Mouse (Mus musculus) heart, embryonic 15.5 days (tissue): Measurements from ENCODE around the gene Pfas. TPM values are rescaled to one million over a fixed set of nuclear protein-coding genes. Genes with fewer than 3 reads are reported as not detected.
"Not testable (repeated sequence)": the region's sequence is repeated elsewhere in the genome, so short reads cannot be mapped to it uniquely, and the experiment has no call there.

Experiments used
- ATAC-seq: fragments of 200-750 bp; cut with Nextera tagmentation; replicated peaks from 2 replicates; pipeline ENCODE4 v1.8.0; 2017; ENCODE audit warnings: low read depth, moderate TSS enrichment; ENCODE audit not compliant: insufficient number of reproducible peaks, insufficient read depth, low FRiP score
- H3K27ac ChIP-seq: fragments of 300-500 bp; sonication (generic); 2 replicates; pipeline ENCODE4 v1.5.1; 2015; ENCODE audit warnings: mild to moderate bottlenecking, inconsistent platforms
- H3K27me3 ChIP-seq: fragments of 300-500 bp; sonication (generic); 2 replicates; pipeline ENCODE4 v1.6.1; 2015; ENCODE audit warnings: inconsistent platforms
- H3K36me3 ChIP-seq: fragments of 300-500 bp; sonication (generic); 2 replicates; pipeline ENCODE4 v1.6.1; 2015; ENCODE audit warnings: mild to moderate bottlenecking, inconsistent platforms
- H3K4me1 ChIP-seq: fragments of 300-500 bp; sonication (generic); replicated peaks from 2 replicates; pipeline ENCODE4 v1.6.1; 2015; ENCODE audit warnings: inconsistent platforms
- H3K4me2 ChIP-seq: fragments of 300-500 bp; sonication (generic); 2 replicates; pipeline ENCODE4 v1.6.1; 2015; ENCODE audit warnings: inconsistent platforms, mild to moderate bottlenecking, moderate library complexity
- H3K4me3 ChIP-seq: fragments of 300-500 bp; sonication (generic); 2 replicates; pipeline ENCODE4 v1.5.1; 2015; ENCODE audit warnings: mild to moderate bottlenecking, inconsistent platforms
- H3K9ac ChIP-seq: fragments of 300-500 bp; sonication (generic); 2 replicates; pipeline ENCODE4 v1.6.1; 2015; ENCODE audit warnings: mild to moderate bottlenecking, inconsistent platforms
- H3K9me3 ChIP-seq: fragments of 300-500 bp; sonication (generic); replicated peaks from 2 replicates; pipeline ENCODE4 v1.6.1; 2016; ENCODE audit warnings: inconsistent platforms
- WGBS: fragments of 180-500 bp; shearing (Covaris S2); methylation state at CpG from one replicate; pipeline ENCODE4 v1.1.7; 2015; ENCODE audit warnings: mixed read lengths; 5-methylcytosine and 5-hydroxymethylcytosine counted together
- polyA plus RNA-seq: library from polyadenylated mRNA; unstranded; fragments of >200 nt; fragmentation: Nextera tagmentation; extraction: Ambion mirVana; gene quantifications from 2 replicates; pipeline ENCODE4 v1.2.1, GENCODE M21; 2015

Pfas gene
- polyA plus RNA-seq, 1 experiment from 2014 or later = 14.9 TPM

- H3K4me2 ChIP-seq = peak overlapping the region; percentile 77
- H3K36me3 ChIP-seq = no peaks in the 10 kb centered on the region
- no peaks in the 10 kb centered on the region for H3K27me3 ChIP-seq
- H3K9ac ChIP-seq = peak overlapping the region; percentile 54
- under 1% methylated on average over 18 of the region's 18 CpGs for WGBS
- peak overlapping the region; percentile 91 for H3K27ac ChIP-seq
- peaks cover 32% of the 10 kb centered on the region for H3K4me1 ChIP-seq
- peak; percentile 79 for ATAC-seq
- H3K4me3 ChIP-seq = peak overlapping the region; percentile 53
- H3K9me3 ChIP-seq = no peaks in the 10 kb centered on the region
Measured at GRCm38 (mm10) chr11:69012071-69012601, 3.9 kb upstream of the Pfas start.

DNA sequence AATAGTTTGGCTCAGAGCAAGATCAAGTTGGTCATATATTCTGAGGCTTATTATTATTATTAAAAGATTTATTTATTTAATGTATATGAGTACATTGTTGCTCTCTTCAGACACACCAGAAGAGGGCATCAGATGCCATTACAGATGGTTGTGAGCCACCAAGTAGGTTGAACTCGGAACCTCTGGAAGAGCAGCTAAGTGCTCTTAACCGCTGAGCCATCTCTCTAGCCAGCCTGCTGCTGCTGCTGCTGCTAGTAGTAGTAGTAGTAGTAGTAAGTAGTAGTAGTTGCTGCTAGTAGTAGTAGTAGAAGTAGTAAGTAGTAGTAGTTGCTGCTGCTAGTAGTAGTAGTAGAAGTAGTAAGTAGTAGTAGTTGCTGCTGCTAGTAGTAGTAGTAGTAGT is 3.2 kb upstream of the Pfas start:
- H3K9me3 ChIP-seq, H3K27me3 ChIP-seq, ATAC-seq, H3K36me3 ChIP-seq, H3K9ac ChIP-seq: not testable (repeated sequence)
- WGBS = 76% methylated on average over 2 of the region's 2 CpGs
- H3K4me2 ChIP-seq = peak overlapping the region; percentile 77
- peak overlapping the region; percentile 53 for H3K4me3 ChIP-seq
- peak overlapping the region; percentile 91 for H3K27ac ChIP-seq
- peaks cover 27% of the 10 kb centered on the region for H3K4me1 ChIP-seq

- H3K27ac ChIP-seq = peak overlapping the region; percentile 91
- no peaks in the 10 kb centered on the region for H3K36me3 ChIP-seq
- H3K4me3 ChIP-seq = no peak overlapping the region
- peaks cover 26% of the 10 kb centered on the region for H3K4me1 ChIP-seq
- H3K9ac ChIP-seq = no peak overlapping the region
- H3K4me2 ChIP-seq = peak overlapping the region; percentile 77
- no peaks in the 10 kb centered on the region for H3K9me3 ChIP-seq
- no peak for ATAC-seq
- WGBS = 81% methylated on average over 15 of the region's 15 CpGs
- H3K27me3 ChIP-seq = no peaks in the 10 kb centered on the region
Measured at GRCm38 (mm10) chr11:69010400-69011323, 2.4 kb upstream of the Pfas start.

- no peak overlapping the region for H3K4me2 ChIP-seq
- ATAC-seq = no peak
- H3K4me1 ChIP-seq = peaks cover 24% of the 10 kb centered on the region
- no peak overlapping the region for H3K4me3 ChIP-seq
- no peaks in the 10 kb centered on the region for H3K27me3 ChIP-seq
- H3K36me3 ChIP-seq = no peaks in the 10 kb centered on the region
- H3K27ac ChIP-seq = no peak overlapping the region
- no peaks in the 10 kb centered on the region for H3K9me3 ChIP-seq
- WGBS = 96% methylated on average over 1 of the region's 1 CpGs
- H3K9ac ChIP-seq = no peak overlapping the region
Measured at GRCm38 (mm10) chr11:69009508-69009907, 1.2 kb upstream of the Pfas start.

- H3K36me3 ChIP-seq = peaks cover 18% of the 10 kb centered on the region
- H3K27me3 ChIP-seq, H3K9me3 ChIP-seq, H3K27ac ChIP-seq, H3K9ac ChIP-seq, ATAC-seq, H3K4me2 ChIP-seq, H3K4me3 ChIP-seq: not testable (repeated sequence)
- H3K4me1 ChIP-seq = peaks cover 20% of the 10 kb centered on the region
Measured at GRCm38 (mm10) chr11:69006575-69006974, 1.7 kb downstream of the Pfas start.

DNA sequence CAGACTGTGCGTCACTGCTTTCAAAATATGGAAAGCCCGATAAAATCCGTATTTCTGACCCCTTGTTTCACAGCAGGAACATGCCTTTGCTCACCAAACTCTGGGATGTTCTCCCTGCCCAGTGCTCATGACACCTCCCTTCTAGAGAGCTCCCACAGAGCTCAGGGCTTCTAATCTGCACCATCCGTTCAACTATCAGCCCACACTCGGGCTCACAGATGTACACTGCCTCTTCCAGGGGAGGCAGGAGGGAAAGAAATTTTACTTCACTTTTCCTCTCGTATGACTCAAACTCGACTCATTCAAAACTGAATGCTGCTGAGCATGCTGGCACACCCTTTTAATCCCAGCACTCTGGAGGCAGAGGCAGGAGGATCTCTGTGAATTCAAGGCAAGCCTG is 3.1 kb downstream of the Pfas start:
- WGBS = 80% methylated on average over 7 of the region's 7 CpGs
- no peak for ATAC-seq
- H3K4me3 ChIP-seq = no peak overlapping the region
- H3K36me3 ChIP-seq = peaks cover 31% of the 10 kb centered on the region
- peaks cover 10% of the 10 kb centered on the region for H3K4me1 ChIP-seq
- H3K27ac ChIP-seq = no peak overlapping the region
- no peaks in the 10 kb centered on the region for H3K27me3 ChIP-seq
- H3K9me3 ChIP-seq = no peaks in the 10 kb centered on the region
- H3K4me2 ChIP-seq = no peak overlapping the region
- no peak overlapping the region for H3K9ac ChIP-seq

GRCm38 (mm10) chr11:69003592-69003991 is 4.7 kb downstream of the Pfas start:
- 48% methylated on average over 4 of the region's 4 CpGs for WGBS
- H3K4me3 ChIP-seq = no peak overlapping the region
- no peak overlapping the region for H3K9ac ChIP-seq
- H3K36me3 ChIP-seq = peaks cover 46% of the 10 kb centered on the region
- H3K4me2 ChIP-seq = no peak overlapping the region
- H3K9me3 ChIP-seq = no peaks in the 10 kb centered on the region
- ATAC-seq = no peak
- H3K4me1 ChIP-seq = peaks cover 10% of the 10 kb centered on the region
- no peaks in the 10 kb centered on the region for H3K27me3 ChIP-seq
- H3K27ac ChIP-seq = no peak overlapping the region

DNA sequence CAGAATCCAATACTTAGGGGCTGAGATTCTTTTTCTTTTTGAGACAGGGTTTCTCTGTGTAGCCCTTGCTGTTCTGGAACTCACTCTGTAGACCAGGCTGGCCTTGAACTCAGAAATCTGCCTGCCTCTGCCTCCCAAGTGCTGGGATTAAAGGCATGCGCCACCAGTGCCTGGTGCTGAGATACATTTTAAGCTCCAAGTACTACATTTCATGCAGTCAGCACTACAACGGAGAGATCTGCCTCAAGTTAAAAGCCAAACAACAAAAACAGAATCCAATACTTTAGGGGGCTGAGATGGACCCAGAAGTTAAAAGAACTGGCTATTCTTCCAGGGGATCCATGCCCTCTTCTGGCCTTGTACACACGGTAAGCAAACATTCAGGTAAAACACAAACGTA is 5.5 kb downstream of the Pfas start:
- H3K4me3 ChIP-seq, H3K27me3 ChIP-seq, ATAC-seq, H3K27ac ChIP-seq, H3K4me2 ChIP-seq, H3K9me3 ChIP-seq, H3K4me1 ChIP-seq, H3K9ac ChIP-seq: not testable (repeated sequence)
- H3K36me3 ChIP-seq = peaks cover 54% of the 10 kb centered on the region
- 93% methylated on average over 4 of the region's 4 CpGs for WGBS

DNA sequence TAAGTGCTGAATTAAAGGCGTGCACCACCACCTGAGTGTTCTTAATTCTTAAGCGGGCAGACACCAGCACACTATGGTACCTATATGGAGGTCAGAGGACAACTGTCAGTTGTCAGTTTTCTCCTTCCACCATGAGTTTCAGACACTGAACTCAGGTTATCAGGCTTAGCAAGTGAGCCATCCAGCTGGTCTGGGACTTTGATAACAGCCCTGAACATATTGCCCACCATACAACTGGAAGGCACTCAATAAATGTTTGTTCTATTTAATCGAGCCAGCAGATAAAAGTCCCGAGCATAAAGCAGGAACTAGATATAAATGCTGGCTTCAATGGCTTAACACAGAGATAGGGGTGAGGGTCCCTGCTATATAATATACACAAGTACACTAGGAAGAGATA is 11.2 kb downstream of the Pfas start:
- Histone ChIP-seq H3K9me3 (no peaks in the 10 kb centered on the region), H3K9ac (no peak overlapping the region), H3K36me3 (peaks cover 91% of the 10 kb centered on the region), H3K4me3 (no peak overlapping the region), H3K4me1 (no peaks in the 10 kb centered on the region), H3K27me3 (no peaks in the 10 kb centered on the region), H3K4me2 (no peak overlapping the region), H3K27ac (no peak overlapping the region)
- 83% methylated on average over 4 of the region's 4 CpGs for WGBS
- no peak for ATAC-seq

GRCm38 (mm10) chr11:68994377-68994776 is 13.9 kb downstream of the Pfas start:
- H3K4me3 ChIP-seq = no peak overlapping the region
- peaks cover 92% of the 10 kb centered on the region for H3K36me3 ChIP-seq
- no peaks in the 10 kb centered on the region for H3K4me1 ChIP-seq
- no peak overlapping the region for H3K9ac ChIP-seq
- no peak overlapping the region for H3K4me2 ChIP-seq
- H3K9me3 ChIP-seq = no peaks in the 10 kb centered on the region
- no peak for ATAC-seq
- no peaks in the 10 kb centered on the region for H3K27me3 ChIP-seq
- H3K27ac ChIP-seq = no peak overlapping the region
- WGBS = 96% methylated on average over 3 of the region's 3 CpGs

DNA sequence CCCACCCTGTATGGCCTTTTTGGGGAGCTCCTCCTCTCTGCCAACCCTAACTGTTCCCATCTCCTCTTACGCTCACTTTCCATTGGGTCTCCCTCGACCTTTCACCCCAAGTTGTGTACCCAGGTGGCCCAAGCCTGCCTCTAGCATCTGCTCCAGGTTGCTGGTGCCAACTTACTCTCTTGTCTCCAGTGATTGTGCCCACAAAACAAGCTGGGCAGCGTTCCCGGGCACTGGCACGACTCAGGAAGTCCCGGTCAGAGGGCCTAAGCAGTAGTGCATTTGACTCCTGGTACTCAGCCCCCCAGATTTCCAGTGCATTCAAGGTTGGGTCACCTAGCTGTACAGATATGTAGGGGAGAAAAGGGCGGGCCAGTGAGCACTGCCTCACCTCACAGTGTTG is 15.1 kb downstream of the Pfas start:
- ATAC-seq = no peak
- H3K9ac ChIP-seq = no peak overlapping the region
- peaks cover 91% of the 10 kb centered on the region for H3K36me3 ChIP-seq
- no peak overlapping the region for H3K27ac ChIP-seq
- H3K4me1 ChIP-seq = no peaks in the 10 kb centered on the region
- 94% methylated on average over 7 of the region's 7 CpGs for WGBS
- H3K4me2 ChIP-seq = no peak overlapping the region
- H3K27me3 ChIP-seq = no peaks in the 10 kb centered on the region
- no peak overlapping the region for H3K4me3 ChIP-seq
- H3K9me3 ChIP-seq = no peaks in the 10 kb centered on the region

DNA sequence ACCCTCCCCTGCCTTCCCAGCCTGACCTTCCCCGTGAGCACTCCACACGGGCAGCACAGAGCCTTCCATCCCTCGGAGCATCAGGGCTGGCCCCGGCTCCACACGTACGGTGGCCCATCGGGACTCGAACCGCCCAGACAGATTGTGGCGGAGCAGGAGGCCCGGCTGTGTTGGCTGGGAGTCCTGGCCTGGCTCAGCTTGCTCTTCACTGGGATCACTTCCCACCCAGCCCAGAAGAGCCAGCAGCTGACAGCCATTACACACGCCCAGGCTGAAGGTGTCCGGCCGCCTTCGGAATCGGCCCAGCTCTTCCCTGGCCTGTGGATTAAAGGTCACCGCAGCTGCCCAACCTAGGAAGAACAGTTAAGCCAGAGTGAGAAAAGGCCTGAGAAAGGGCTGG is 19.9 kb downstream of the Pfas start:
- no peak overlapping the region for H3K4me2 ChIP-seq
- no peak overlapping the region for H3K27ac ChIP-seq
- H3K4me3 ChIP-seq = no peak overlapping the region
- ATAC-seq = no peak
- no peaks in the 10 kb centered on the region for H3K4me1 ChIP-seq
- H3K9ac ChIP-seq = no peak overlapping the region
- peaks cover 72% of the 10 kb centered on the region for H3K36me3 ChIP-seq
- 85% methylated on average over 17 of the region's 17 CpGs for WGBS
- H3K27me3 ChIP-seq = no peaks in the 10 kb centered on the region
- no peaks in the 10 kb centered on the region for H3K9me3 ChIP-seq
